Mouse (Mus musculus) activated CD4-positive, CD25-positive, alpha-beta regulatory T cell, adult 4 months (primary cell): ENCODE results near the gene Hnrnph1. TPM values are rescaled to one million over a fixed set of nuclear protein-coding genes. Genes with fewer than 3 reads are reported as not detected.
A peak's percentile ranks its signal among the peaks of the same experiment; 100 is the strongest.

ENCODE experiments used
- ATAC-seq: one replicate; pipeline ENCODE4 v1.8.0; 2017
- polyA plus RNA-seq, 2 experiments: library from polyadenylated mRNA; unstranded; fragments of 100-300 nt; shearing (Covaris generic); gene quantifications; one replicate each; pipeline ENCODE4 v1.2.1; 2017

The Hnrnph1 gene
- polyA plus RNA-seq, 2 experiments from 2014 or later, result 148 to 177 TPM

GRCm38 (mm10) chr11:50373621-50374020 is 3.2 kb upstream of the Hnrnph1 start:
- ATAC-seq, result no peak

GRCm38 (mm10) chr11:50374286-50375015 is 2.3 kb upstream of the Hnrnph1 start:
- ATAC-seq, result no peak

- ATAC-seq, result no peak
Observed at GRCm38 (mm10) chr11:50375421-50375820, 1.4 kb upstream of the Hnrnph1 start.

- ATAC-seq, result no peak
Observed at GRCm38 (mm10) chr11:50376156-50376790, 517 bp upstream of the Hnrnph1 start.

- ATAC-seq, result peak; percentile 38
Observed at GRCm38 (mm10) chr11:50377892-50378684, 1.3 kb downstream of the Hnrnph1 start.

GRCm38 (mm10) chr11:50379023-50379752 is 2.4 kb downstream of the Hnrnph1 start:
- ATAC-seq, result no peak

- no peak for ATAC-seq
Observed at GRCm38 (mm10) chr11:50381311-50381710, 4.5 kb downstream of the Hnrnph1 start.

- ATAC-seq, result no peak
Observed at GRCm38 (mm10) chr11:50387167-50387679, 10.4 kb downstream of the Hnrnph1 start.

GRCm38 (mm10) chr11:50387697-50388096 is 10.9 kb downstream of the Hnrnph1 start:
- no peak for ATAC-seq

GRCm38 (mm10) chr11:50388217-50388929 is 11.6 kb downstream of the Hnrnph1 start:
- no peak for ATAC-seq

- ATAC-seq, result no peak
Observed at GRCm38 (mm10) chr11:50389011-50389410, 12.2 kb downstream of the Hnrnph1 start.

- no peak for ATAC-seq
Observed at GRCm38 (mm10) chr11:50389616-50390015, 12.8 kb downstream of the Hnrnph1 start.

- ATAC-seq, result no peak
Observed at GRCm38 (mm10) chr11:50391272-50391960, 14.6 kb downstream of the Hnrnph1 start.

GRCm38 (mm10) chr11:50393306-50393705 is 16.5 kb downstream of the Hnrnph1 start:
- no peak for ATAC-seq

GRCm38 (mm10) chr11:50394731-50395130 is 17.9 kb downstream of the Hnrnph1 start:
- no peak for ATAC-seq

GRCm38 (mm10) chr11:50396766-50397307 is 20.0 kb downstream of the Hnrnph1 start:
- no peak for ATAC-seq

- no peak for ATAC-seq
Observed at GRCm38 (mm10) chr11:50397316-50397715, 20.5 kb downstream of the Hnrnph1 start.

- no peak for ATAC-seq
Observed at GRCm38 (mm10) chr11:50398803-50399202, 22.0 kb downstream of the Hnrnph1 start.

GRCm38 (mm10) chr11:50402481-50402880 is 25.7 kb downstream of the Hnrnph1 start:
- ATAC-seq, result no peak

- no peak for ATAC-seq
Observed at GRCm38 (mm10) chr11:50403367-50404014, 26.7 kb downstream of the Hnrnph1 start.
